Mouse (Mus musculus): ENCODE measurements around the gene Aggf1. TPM values are rescaled to one million over a fixed set of nuclear protein-coding genes. Genes with fewer than 3 reads are reported as not detected.
"Not testable (repeated sequence)": the region's sequence is repeated elsewhere in the genome, so short reads cannot be mapped to it uniquely, and the experiment has no call there.

The Aggf1 gene
- polyA plus RNA-seq, 1 experiment: 15.6 TPM

- H3K36me3 ChIP-seq (ENCODE audit: control insufficient read depth, insufficient read depth, low read length): no peaks in the 10 kb centered on the region
- no peaks in the 10 kb centered on the region for H3K27me3 ChIP-seq (ENCODE audit: control insufficient read depth, insufficient read depth, low read length)
- TF ChIP-seq CTCF (IDR thresholded peaks at IDR 0.05; ENCODE audit: extremely low read depth, insufficient read length, insufficient replicate concordance, low read depth, low read length): peak; percentile 94; the same call in 1 of the 2 replicates
- no peak for TF ChIP-seq POLR2A (IDR thresholded peaks at IDR 0.05; ENCODE audit: low read depth, low read length)
- H3K4me1 ChIP-seq (ENCODE audit: control insufficient read depth, insufficient read depth, insufficient read length, low read length): no peaks in the 10 kb centered on the region
- 30% methylated on average over 24 of the region's 24 CpGs for WGBS
- H3K4me3 ChIP-seq (ENCODE audit: low read depth, low read length): no peak overlapping the region
- no peak overlapping the region for H3K27ac ChIP-seq (ENCODE audit: insufficient read depth, low read depth, low read length)
These were observed 15.0 kb upstream of the Aggf1 start for GRCm38 (mm10) chr13:95389866-95390865.

- Histone ChIP-seq H3K4me3 (ENCODE audit: low read depth, low read length) (no peak overlapping the region), H3K27me3 (ENCODE audit: control insufficient read depth, insufficient read depth, low read length) (no peaks in the 10 kb centered on the region), H3K36me3 (ENCODE audit: control insufficient read depth, insufficient read depth, low read length) (no peaks in the 10 kb centered on the region), H3K27ac (ENCODE audit: insufficient read depth, low read depth, low read length) (no peak overlapping the region), H3K4me1 (ENCODE audit: control insufficient read depth, insufficient read depth, insufficient read length, low read length) (no peaks in the 10 kb centered on the region)
- WGBS: 73% methylated on average over 5 of the region's 5 CpGs
- TF ChIP-seq CTCF (IDR thresholded peaks at IDR 0.05; ENCODE audit: extremely low read depth, insufficient read length, insufficient replicate concordance, low read depth, low read length) (no peak), POLR2A (IDR thresholded peaks at IDR 0.05; ENCODE audit: low read depth, low read length) (no peak)
These were observed 13.1 kb upstream of the Aggf1 start for GRCm38 (mm10) chr13:95388226-95388625.

- TF ChIP-seq CTCF (IDR thresholded peaks at IDR 0.05; ENCODE audit: extremely low read depth, insufficient read length, insufficient replicate concordance, low read depth, low read length) (no peak), POLR2A (IDR thresholded peaks at IDR 0.05; ENCODE audit: low read depth, low read length) (no peak)
- Histone ChIP-seq H3K4me1 (ENCODE audit: control insufficient read depth, insufficient read depth, insufficient read length, low read length) (no peaks in the 10 kb centered on the region), H3K36me3 (ENCODE audit: control insufficient read depth, insufficient read depth, low read length) (no peaks in the 10 kb centered on the region), H3K27me3 (ENCODE audit: control insufficient read depth, insufficient read depth, low read length) (no peaks in the 10 kb centered on the region), H3K4me3 (ENCODE audit: low read depth, low read length) (no peak overlapping the region), H3K27ac (ENCODE audit: insufficient read depth, low read depth, low read length) (no peak overlapping the region)
- 60% methylated on average over 5 of the region's 5 CpGs for WGBS
These were observed 7.3 kb upstream of the Aggf1 start for GRCm38 (mm10) chr13:95382418-95382817.

- H3K27ac ChIP-seq (ENCODE audit: insufficient read depth, low read depth, low read length): no peak overlapping the region
- WGBS: 62% methylated on average over 3 of the region's 3 CpGs
- H3K36me3 ChIP-seq (ENCODE audit: control insufficient read depth, insufficient read depth, low read length): no peaks in the 10 kb centered on the region
- no peak for TF ChIP-seq POLR2A (IDR thresholded peaks at IDR 0.05; ENCODE audit: low read depth, low read length)
- TF ChIP-seq CTCF (IDR thresholded peaks at IDR 0.05; ENCODE audit: extremely low read depth, insufficient read length, insufficient replicate concordance, low read depth, low read length): no peak
- H3K4me1 ChIP-seq (ENCODE audit: control insufficient read depth, insufficient read depth, insufficient read length, low read length): no peaks in the 10 kb centered on the region
- H3K4me3 ChIP-seq (ENCODE audit: low read depth, low read length): no peak overlapping the region
- no peaks in the 10 kb centered on the region for H3K27me3 ChIP-seq (ENCODE audit: control insufficient read depth, insufficient read depth, low read length)
These were observed 3.5 kb upstream of the Aggf1 start for GRCm38 (mm10) chr13:95378696-95379095.

GRCm38 (mm10) chr13:95376689-95377289 is 1.6 kb upstream of the Aggf1 start:
- H3K36me3 ChIP-seq (ENCODE audit: control insufficient read depth, insufficient read depth, low read length); H3K4me3 ChIP-seq (ENCODE audit: low read depth, low read length); H3K27ac ChIP-seq (ENCODE audit: insufficient read depth, low read depth, low read length); H3K4me1 ChIP-seq (ENCODE audit: control insufficient read depth, insufficient read depth, insufficient read length, low read length); H3K27me3 ChIP-seq (ENCODE audit: control insufficient read depth, insufficient read depth, low read length): not testable (repeated sequence)
- 95% methylated on average over 11 of the region's 11 CpGs for WGBS

GRCm38 (mm10) chr13:95375554-95375914 is 382 bp upstream of the Aggf1 start:
- Histone ChIP-seq H3K27ac (ENCODE audit: insufficient read depth, low read depth, low read length) (peak overlapping the region; percentile 14; the same call in 1 of the 2 replicates), H3K36me3 (ENCODE audit: control insufficient read depth, insufficient read depth, low read length) (peaks cover 8% of the 10 kb centered on the region), H3K4me1 (ENCODE audit: control insufficient read depth, insufficient read depth, insufficient read length, low read length) (peaks cover 7% of the 10 kb centered on the region; the same call in 1 of the 2 replicates), H3K27me3 (ENCODE audit: control insufficient read depth, insufficient read depth, low read length) (no peaks in the 10 kb centered on the region), H3K4me3 (ENCODE audit: low read depth, low read length) (peak overlapping the region; percentile 98)
- WGBS: 14% methylated on average over 6 of the region's 6 CpGs
- TF ChIP-seq CTCF (IDR thresholded peaks at IDR 0.05; ENCODE audit: extremely low read depth, insufficient read length, insufficient replicate concordance, low read depth, low read length): no peak
- TF ChIP-seq POLR2A (IDR thresholded peaks at IDR 0.05; ENCODE audit: low read depth, low read length): no peak

GRCm38 (mm10) chr13:95366356-95366755 is 8.8 kb downstream of the Aggf1 start:
- TF ChIP-seq CTCF (IDR thresholded peaks at IDR 0.05; ENCODE audit: extremely low read depth, insufficient read length, insufficient replicate concordance, low read depth, low read length) (no peak), POLR2A (IDR thresholded peaks at IDR 0.05; ENCODE audit: low read depth, low read length) (no peak)
- Histone ChIP-seq H3K4me1 (ENCODE audit: control insufficient read depth, insufficient read depth, insufficient read length, low read length) (peaks cover 4% of the 10 kb centered on the region; the same call in 1 of the 2 replicates), H3K36me3 (ENCODE audit: control insufficient read depth, insufficient read depth, low read length) (peaks cover 76% of the 10 kb centered on the region), H3K27ac (ENCODE audit: insufficient read depth, low read depth, low read length) (no peak overlapping the region), H3K4me3 (ENCODE audit: low read depth, low read length) (no peak overlapping the region), H3K27me3 (ENCODE audit: control insufficient read depth, insufficient read depth, low read length) (no peaks in the 10 kb centered on the region)
- 87% methylated on average over 8 of the region's 8 CpGs for WGBS
